Mouse (Mus musculus): ENCODE data around the gene Gm6176. TPM values are rescaled to one million over a fixed set of nuclear protein-coding genes. Genes with fewer than 3 reads are reported as not detected.
"Not testable (repeated sequence)": the region's sequence is repeated elsewhere in the genome, so short reads cannot be mapped to it uniquely, and the experiment has no call there.

Gene Gm6176
- polyA plus RNA-seq (2015; fragmentation: Nextera tagmentation; extraction: Ambion mirVana) = not detected in 2 replicates

DNA sequence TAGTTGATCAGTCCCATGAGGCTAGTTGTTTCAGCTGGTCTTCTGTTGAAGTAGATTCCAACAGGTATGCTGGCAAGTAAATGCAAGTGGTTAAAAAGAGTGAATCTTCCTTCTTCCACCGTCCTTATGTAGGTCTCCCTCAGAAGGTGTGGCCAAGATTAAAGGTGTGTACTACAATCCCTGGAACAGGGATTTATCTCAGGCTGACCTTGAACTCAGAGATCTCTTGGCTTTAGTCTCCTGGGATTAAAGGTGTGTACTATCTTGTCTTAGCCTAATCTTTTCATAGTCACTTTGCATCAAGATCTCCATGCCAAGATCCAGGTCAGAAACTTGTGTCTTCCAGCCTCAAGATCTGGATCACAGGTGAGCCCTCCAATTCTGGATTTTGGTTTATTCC lies at the start of gene Gm6176:
Gm6176 (minus strand) TSS at position 101 of the 400 bp plus-strand sequence.
- not testable (repeated sequence) for ATAC-seq (ENCODE audit: low read depth); H3K27me3 ChIP-seq; H3K9ac ChIP-seq; H3K9me3 ChIP-seq (replicated peaks); H3K4me1 ChIP-seq (replicated peaks); H3K36me3 ChIP-seq; H3K4me2 ChIP-seq; H3K4me3 ChIP-seq (replicated peaks); DNase-seq; H3K27ac ChIP-seq
- no CpG with 5 or more reads among the region's 1 CpGs for WGBS (ENCODE audit: insufficient replicate concordance)

GRCm38 (mm10) chr7:22068757-22069156 lies 12.7 kb upstream of the Gm6176 start, which contains the start of gene Vmn1r139:
Gene Vmn1r139, plus strand, starts transcription at chr7:22069057.
- not testable (repeated sequence) for H3K27ac ChIP-seq; H3K4me1 ChIP-seq (replicated peaks); H3K27me3 ChIP-seq; ATAC-seq (ENCODE audit: low read depth); H3K9me3 ChIP-seq (replicated peaks); DNase-seq; H3K4me2 ChIP-seq; H3K4me3 ChIP-seq (replicated peaks); H3K36me3 ChIP-seq; H3K9ac ChIP-seq
- WGBS (ENCODE audit: insufficient replicate concordance) = no CpG with 5 or more reads among the region's 7 CpGs

DNA sequence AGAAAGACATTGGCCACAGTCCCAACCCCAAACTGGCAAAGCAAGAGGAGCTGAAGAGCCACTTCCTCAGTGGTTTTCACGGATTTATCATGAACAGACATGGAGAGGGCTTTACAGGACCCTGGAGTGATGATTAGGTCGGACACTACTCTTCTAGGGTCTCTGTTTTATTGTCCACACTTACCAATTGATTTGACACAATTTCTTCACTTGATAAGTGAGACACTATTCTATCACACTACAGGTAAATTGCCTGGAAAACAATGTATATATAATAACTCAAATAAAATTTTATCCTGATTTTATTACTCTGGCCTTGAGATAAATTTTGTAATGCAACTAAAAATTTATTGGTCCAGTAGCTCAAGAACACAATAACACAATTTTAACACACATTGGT lies 27.3 kb downstream of the Gm6176 start, which contains the start of gene Vmn1r138:
Vmn1r138 (minus strand) TSS at position 101 of the 400 bp plus-strand sequence.
- H3K9me3 ChIP-seq (replicated peaks); H3K36me3 ChIP-seq; H3K27ac ChIP-seq; H3K27me3 ChIP-seq; H3K4me3 ChIP-seq (replicated peaks); ATAC-seq (ENCODE audit: low read depth); H3K4me1 ChIP-seq (replicated peaks); DNase-seq; H3K4me2 ChIP-seq; H3K9ac ChIP-seq: not testable (repeated sequence)
- WGBS (ENCODE audit: insufficient replicate concordance) = no CpG with 5 or more reads among the region's 2 CpGs

Other genes starting within 250 kb of the Gm6176 start
- gene Vmn1r135, start 224.0 kb downstream of the Gm6176 start, polyA plus RNA-seq (2015; fragmentation: Nextera tagmentation; extraction: Ambion mirVana) = not detected in 2 replicates
- not detected in 2 replicates for gene Gm5725, start 212.0 kb downstream of the Gm6176 start, polyA plus RNA-seq (2015; fragmentation: Nextera tagmentation; extraction: Ambion mirVana)
- not detected in 2 replicates for gene Gm5891, start 135.0 kb downstream of the Gm6176 start, polyA plus RNA-seq (2015; fragmentation: Nextera tagmentation; extraction: Ambion mirVana)
- gene Vmn1r137, start 61.7 kb downstream of the Gm6176 start, polyA plus RNA-seq (2015; fragmentation: Nextera tagmentation; extraction: Ambion mirVana) = not detected in 2 replicates
- not detected in 2 replicates for gene Vmn1r138, start 27.4 kb downstream of the Gm6176 start, polyA plus RNA-seq (2015; fragmentation: Nextera tagmentation; extraction: Ambion mirVana)
- not detected in 2 replicates for gene Vmn1r139, start 12.8 kb upstream of the Gm6176 start, polyA plus RNA-seq (2015; fragmentation: Nextera tagmentation; extraction: Ambion mirVana)
- not detected in 2 replicates for gene Gm16451, start 61.9 kb upstream of the Gm6176 start, polyA plus RNA-seq (2015; fragmentation: Nextera tagmentation; extraction: Ambion mirVana)
- gene Gm10666, start 78.4 kb upstream of the Gm6176 start, polyA plus RNA-seq (2015; fragmentation: Nextera tagmentation; extraction: Ambion mirVana) = not detected in 2 replicates
- gene Vmn1r142, start 107.7 kb upstream of the Gm6176 start, polyA plus RNA-seq (2015; fragmentation: Nextera tagmentation; extraction: Ambion mirVana) = not detected in 2 replicates
- not detected in 2 replicates for gene Vmn1r143, start 133.1 kb upstream of the Gm6176 start, polyA plus RNA-seq (2015; fragmentation: Nextera tagmentation; extraction: Ambion mirVana)
- not detected in 2 replicates for gene Gm8653, start 145.0 kb upstream of the Gm6176 start, polyA plus RNA-seq (2015; fragmentation: Nextera tagmentation; extraction: Ambion mirVana)
- not detected in 2 replicates for gene Gm8453, start 173.2 kb upstream of the Gm6176 start, polyA plus RNA-seq (2015; fragmentation: Nextera tagmentation; extraction: Ambion mirVana)

All from liver, embryonic 13.5 days (tissue).